Mouse (Mus musculus) forebrain, embryonic 10.5 days (tissue): Measurements from ENCODE around the gene Gpr135. TPM values are rescaled to one million over a fixed set of nuclear protein-coding genes. Genes with fewer than 3 reads are reported as not detected.
"Not testable (repeated sequence)": the region's sequence is repeated elsewhere in the genome, so short reads cannot be mapped to it uniquely, and the experiment has no call there.

Experiments used
- DNase-seq: peaks from one replicate; pipeline ENCODE4 v3.0.0-alpha.2; 2017; ENCODE audit warnings: low spot score; ENCODE audit errors: extremely low spot score
- H3K27ac ChIP-seq: fragments of 300-500 bp; sonication (generic); 2 replicates; pipeline ENCODE4 v1.5.1; 2016; ENCODE audit warnings: mild to moderate bottlenecking
- H3K27me3 ChIP-seq: fragments of 300-500 bp; sonication (generic); 2 replicates; pipeline ENCODE4 v1.6.1; 2016; ENCODE audit warnings: mild to moderate bottlenecking; ENCODE audit not compliant: poor library complexity, severe bottlenecking
- H3K36me3 ChIP-seq: fragments of 300-500 bp; sonication (generic); replicated peaks from 2 replicates; pipeline ENCODE4 v1.6.1; 2016; ENCODE audit warnings: mild to moderate bottlenecking, moderate library complexity
- H3K4me1 ChIP-seq: fragments of 300-500 bp; sonication (generic); 2 replicates; pipeline ENCODE4 v1.6.1; 2016
- H3K4me3 ChIP-seq: fragments of 300-500 bp; sonication (generic); 2 replicates; pipeline ENCODE4 v1.5.1; 2016; ENCODE audit warnings: mild to moderate bottlenecking, moderate library complexity
- H3K9me3 ChIP-seq: fragments of 300-500 bp; sonication (generic); 2 replicates; pipeline ENCODE4 v1.6.1; 2016; ENCODE audit warnings: mild to moderate bottlenecking, moderate library complexity
- WGBS: fragments of 180-500 bp; shearing (Covaris S2); methylation state at CpG from one replicate; pipeline ENCODE4 v1.1.7; 2016; 5-methylcytosine and 5-hydroxymethylcytosine counted together
- polyA plus RNA-seq: library from polyadenylated mRNA; unstranded; fragments of >200 nt; fragmentation: Nextera tagmentation; extraction: Ambion mirVana; gene quantifications from 2 replicates; pipeline ENCODE4 v1.2.1, GENCODE M21; 2016

The Gpr135 gene
- polyA plus RNA-seq, 1 experiment from 2014 or later = 0.32 TPM

GRCm38 (mm10) chr12:72084261-72085023 is 13.5 kb upstream of the Gpr135 start:
- Histone ChIP-seq H3K9me3 (no peaks in the 10 kb centered on the region), H3K4me1 (peaks cover 41% of the 10 kb centered on the region), H3K27ac (peak overlapping the region; percentile 95), H3K27me3 (no peaks in the 10 kb centered on the region), H3K4me3 (peak overlapping the region; percentile 74), H3K36me3 (no peaks in the 10 kb centered on the region)
- 2% methylated on average over 46 of the region's 46 CpGs for WGBS
- no peak for DNase-seq

- Histone ChIP-seq H3K9me3 (no peaks in the 10 kb centered on the region), H3K4me3 (no peak overlapping the region), H3K4me1 (peaks cover 41% of the 10 kb centered on the region), H3K27ac (no peak overlapping the region), H3K36me3 (no peaks in the 10 kb centered on the region), H3K27me3 (no peaks in the 10 kb centered on the region)
- 90% methylated on average over 9 of the region's 9 CpGs for WGBS
- DNase-seq = no peak
These were observed 12.3 kb upstream of the Gpr135 start for GRCm38 (mm10) chr12:72083265-72083664.

GRCm38 (mm10) chr12:72082370-72082769 is 11.4 kb upstream of the Gpr135 start:
- DNase-seq = peak; percentile 24
- Histone ChIP-seq H3K4me1 (peaks cover 32% of the 10 kb centered on the region), H3K36me3 (no peaks in the 10 kb centered on the region), H3K27ac (no peak overlapping the region), H3K27me3 (no peaks in the 10 kb centered on the region), H3K9me3 (no peaks in the 10 kb centered on the region), H3K4me3 (peak overlapping the region; percentile 27; the same call in 1 of the 2 replicates)
- 36% methylated on average over 18 of the region's 18 CpGs for WGBS

GRCm38 (mm10) chr12:72081961-72082360 is 11.0 kb upstream of the Gpr135 start:
- Histone ChIP-seq H3K4me3 (0 out of 2 replicates have a peak overlapping the region, but pooled peaks have one; percentile 27), H3K27me3 (no peaks in the 10 kb centered on the region), H3K4me1 (peaks cover 28% of the 10 kb centered on the region), H3K9me3 (no peaks in the 10 kb centered on the region), H3K27ac (no peak overlapping the region), H3K36me3 (no peaks in the 10 kb centered on the region)
- DNase-seq = no peak
- 80% methylated on average over 3 of the region's 3 CpGs for WGBS

- no peak overlapping the region for H3K27ac ChIP-seq
- peaks cover 4% of the 10 kb centered on the region; the same call in 1 of the 2 replicates for H3K9me3 ChIP-seq
- no peak for DNase-seq
- H3K36me3 ChIP-seq = peaks cover 13% of the 10 kb centered on the region
- no peak overlapping the region for H3K4me3 ChIP-seq
- WGBS = 94% methylated on average over 3 of the region's 3 CpGs
- peaks cover 11% of the 10 kb centered on the region for H3K4me1 ChIP-seq
- H3K27me3 ChIP-seq = no peaks in the 10 kb centered on the region
These were observed 7.3 kb upstream of the Gpr135 start for GRCm38 (mm10) chr12:72078248-72078647.

- DNase-seq = no peak
- H3K27ac ChIP-seq = peak overlapping the region; percentile 83
- WGBS = 3% methylated on average over 40 of the region's 40 CpGs
These were observed 1.1 kb downstream of the Gpr135 start for GRCm38 (mm10) chr12:72069626-72070326.

GRCm38 (mm10) chr12:72057780-72058179 is 13.1 kb downstream of the Gpr135 start:
- no peaks in the 10 kb centered on the region; the same call in 1 of the 2 replicates for H3K27me3 ChIP-seq
- H3K4me1 ChIP-seq = 0 out of 2 replicates have a peak, but pooled peaks cover 4% of the 10 kb centered on the region
- H3K4me3 ChIP-seq = no peak overlapping the region
- 90% methylated on average over 1 of the region's 1 CpGs for WGBS
- no peaks in the 10 kb centered on the region for H3K9me3 ChIP-seq
- H3K36me3 ChIP-seq = no peaks in the 10 kb centered on the region
- no peak overlapping the region for H3K27ac ChIP-seq
- no peak for DNase-seq

More at GRCm38 (mm10) chr12:72069626-72070326, 1.1 kb downstream of the Gpr135 start:
- H3K27me3 ChIP-seq = peaks cover 57% of the 10 kb centered on the region
- peak overlapping the region; percentile 80 for H3K4me3 ChIP-seq
- peaks cover 18% of the 10 kb centered on the region for H3K4me1 ChIP-seq
- peaks cover 4% of the 10 kb centered on the region; the same call in 1 of the 2 replicates for H3K9me3 ChIP-seq
- peaks cover 9% of the 10 kb centered on the region for H3K36me3 ChIP-seq

- Histone ChIP-seq H3K36me3 (no peaks in the 10 kb centered on the region), H3K4me1 (0 out of 2 replicates have a peak, but pooled peaks cover 4% of the 10 kb centered on the region), H3K4me3 (no peak overlapping the region), H3K9me3 (peaks cover 9% of the 10 kb centered on the region; the same call in 1 of the 2 replicates), H3K27ac (no peak overlapping the region), H3K27me3 (no peaks in the 10 kb centered on the region; the same call in 1 of the 2 replicates)
- no peak for DNase-seq
- WGBS = 20% methylated on average over 6 of the region's 6 CpGs
These were observed 17.1 kb downstream of the Gpr135 start for GRCm38 (mm10) chr12:72053851-72054250.

DNA sequence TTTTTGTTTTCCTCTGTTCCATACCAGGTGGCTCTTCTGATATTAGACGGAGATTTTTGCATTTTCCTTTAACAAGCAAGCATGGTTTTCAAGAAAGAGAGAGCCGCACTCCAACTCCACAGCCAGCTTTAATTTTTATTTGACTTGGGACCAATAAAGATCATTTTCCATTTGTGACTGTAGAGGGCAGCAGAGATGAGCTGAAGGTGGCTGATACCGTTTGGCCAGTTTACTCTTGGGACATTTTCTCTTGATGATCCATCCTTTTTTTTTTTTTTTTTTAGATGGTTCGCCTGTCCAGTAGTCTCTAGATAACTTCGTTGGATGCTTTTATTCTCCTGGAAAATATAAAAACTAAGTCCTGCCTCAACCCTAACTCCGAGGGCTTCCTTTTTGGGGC is 17.6 kb downstream of the Gpr135 start:
- H3K27ac ChIP-seq = no peak overlapping the region
- H3K27me3 ChIP-seq = no peaks in the 10 kb centered on the region; the same call in 1 of the 2 replicates
- H3K9me3 ChIP-seq = peaks cover 9% of the 10 kb centered on the region; the same call in 1 of the 2 replicates
- WGBS = 42% methylated on average over 6 of the region's 6 CpGs
- 0 out of 2 replicates have a peak, but pooled peaks cover 4% of the 10 kb centered on the region for H3K4me1 ChIP-seq
- H3K4me3 ChIP-seq = no peak overlapping the region
- no peaks in the 10 kb centered on the region for H3K36me3 ChIP-seq
- no peak for DNase-seq

DNA sequence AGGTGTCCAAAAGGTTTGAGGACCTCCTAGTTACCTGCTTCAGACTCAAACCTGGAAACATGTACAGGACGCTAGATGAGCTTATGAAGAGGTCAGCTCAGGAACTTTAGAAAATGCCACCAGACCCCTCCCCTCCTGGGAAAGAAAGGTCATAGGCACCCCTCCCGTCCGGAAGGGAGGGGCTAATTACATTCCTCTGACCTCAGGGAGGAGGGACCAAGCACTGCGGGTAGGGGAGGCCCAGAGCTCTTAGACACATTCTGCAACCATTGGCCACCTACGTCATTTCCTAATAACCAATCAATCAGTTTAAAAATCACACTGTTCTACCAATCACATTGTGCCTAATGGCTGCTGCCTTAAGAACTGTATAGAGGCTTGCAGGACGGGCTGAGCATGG is 18.4 kb downstream of the Gpr135 start:
- Histone ChIP-seq H3K27me3 (no peaks in the 10 kb centered on the region; the same call in 1 of the 2 replicates), H3K9me3 (peaks cover 9% of the 10 kb centered on the region; the same call in 1 of the 2 replicates), H3K27ac (no peak overlapping the region), H3K36me3 (no peaks in the 10 kb centered on the region), H3K4me3 (no peak overlapping the region), H3K4me1 (0 out of 2 replicates have a peak, but pooled peaks cover 4% of the 10 kb centered on the region)
- 78% methylated on average over 6 of the region's 6 CpGs for WGBS
- no peak for DNase-seq

GRCm38 (mm10) chr12:72050821-72051220 is 20.1 kb downstream of the Gpr135 start:
- DNase-seq = no peak
- peaks cover 9% of the 10 kb centered on the region; the same call in 1 of the 2 replicates for H3K9me3 ChIP-seq
- no peaks in the 10 kb centered on the region for H3K36me3 ChIP-seq
- H3K27ac ChIP-seq = no peak overlapping the region
- 86% methylated on average over 4 of the region's 4 CpGs for WGBS
- H3K27me3 ChIP-seq = no peaks in the 10 kb centered on the region; the same call in 1 of the 2 replicates
- no peak overlapping the region for H3K4me3 ChIP-seq
- H3K4me1 ChIP-seq = 0 out of 2 replicates have a peak, but pooled peaks cover 6% of the 10 kb centered on the region

- H3K27me3 ChIP-seq, H3K27ac ChIP-seq, H3K4me1 ChIP-seq, H3K36me3 ChIP-seq, H3K4me3 ChIP-seq, H3K9me3 ChIP-seq, DNase-seq: not testable (repeated sequence)
- 84% methylated on average over 5 of the region's 5 CpGs for WGBS
These were observed 20.8 kb downstream of the Gpr135 start for GRCm38 (mm10) chr12:72050156-72050555.
